Mouse (Mus musculus) adrenal gland, postnatal 0 days (tissue): ENCODE results near the gene Brf1. TPM values are rescaled to one million over a fixed set of nuclear protein-coding genes. Genes with fewer than 3 reads are reported as not detected.

Experiments used
- microRNA-seq: library from miRNA; unstranded; fragments of <30 nt; microRNA quantifications from one replicate; pipeline ENCODE4, GENCODE M21; 2016; ENCODE audit warnings: borderline replicate concordance; ENCODE audit not compliant: insufficient number of aligned reads
- polyA plus RNA-seq: library from polyadenylated mRNA; unstranded; fragments of >200 nt; fragmentation: Nextera tagmentation; extraction: Ambion mirVana; gene quantifications from 2 replicates; pipeline ENCODE4 v1.2.1, GENCODE M21; 2015

Gene Brf1
- polyA plus RNA-seq: 28.1 and 39.0 TPM in 2 replicates

DNA sequence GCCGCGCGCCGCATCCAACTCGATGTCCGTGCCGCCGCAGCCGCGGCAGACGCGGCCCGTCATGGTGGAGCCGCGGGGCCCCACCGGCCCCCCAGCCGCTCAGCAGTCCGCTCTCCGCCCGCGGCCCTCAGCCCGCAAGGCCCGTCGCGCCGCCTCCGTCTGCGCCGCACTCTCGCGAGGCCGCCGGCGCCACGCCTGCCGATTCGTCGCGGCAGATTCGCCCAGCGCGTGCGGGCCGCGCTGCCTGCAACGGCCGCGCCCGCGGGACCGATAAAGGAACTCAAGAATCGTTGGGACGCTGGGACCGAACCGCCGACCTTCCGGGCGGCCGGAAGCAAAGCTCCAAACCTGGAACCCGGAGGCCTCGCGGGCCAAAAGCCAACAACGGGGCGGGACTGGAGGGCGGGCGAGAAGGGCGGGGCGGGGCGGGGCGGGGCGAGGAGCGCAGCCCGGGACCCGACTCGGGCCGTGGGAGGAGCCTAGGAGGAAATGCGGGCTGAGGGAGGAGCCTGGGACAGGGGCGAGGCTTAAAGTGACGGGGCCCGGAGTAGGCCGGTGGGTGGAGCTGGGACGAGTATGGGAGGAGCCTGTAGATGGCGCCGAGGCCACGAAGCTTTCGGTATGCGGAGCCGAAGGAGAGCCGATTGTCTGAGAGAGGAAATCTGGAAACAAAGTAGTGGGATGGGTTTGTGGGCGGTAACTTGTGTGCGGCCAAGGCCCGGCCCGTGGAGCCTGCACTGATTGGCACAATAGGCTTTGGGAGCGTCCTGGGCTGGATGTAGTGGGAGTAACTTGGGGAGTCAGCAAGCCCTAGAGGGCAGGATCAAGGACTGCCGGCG, at the start of gene Brf1:
Gene Brf1, minus strand, starts transcription at position 411 of the 839 bp plus-strand sequence.

DNA sequence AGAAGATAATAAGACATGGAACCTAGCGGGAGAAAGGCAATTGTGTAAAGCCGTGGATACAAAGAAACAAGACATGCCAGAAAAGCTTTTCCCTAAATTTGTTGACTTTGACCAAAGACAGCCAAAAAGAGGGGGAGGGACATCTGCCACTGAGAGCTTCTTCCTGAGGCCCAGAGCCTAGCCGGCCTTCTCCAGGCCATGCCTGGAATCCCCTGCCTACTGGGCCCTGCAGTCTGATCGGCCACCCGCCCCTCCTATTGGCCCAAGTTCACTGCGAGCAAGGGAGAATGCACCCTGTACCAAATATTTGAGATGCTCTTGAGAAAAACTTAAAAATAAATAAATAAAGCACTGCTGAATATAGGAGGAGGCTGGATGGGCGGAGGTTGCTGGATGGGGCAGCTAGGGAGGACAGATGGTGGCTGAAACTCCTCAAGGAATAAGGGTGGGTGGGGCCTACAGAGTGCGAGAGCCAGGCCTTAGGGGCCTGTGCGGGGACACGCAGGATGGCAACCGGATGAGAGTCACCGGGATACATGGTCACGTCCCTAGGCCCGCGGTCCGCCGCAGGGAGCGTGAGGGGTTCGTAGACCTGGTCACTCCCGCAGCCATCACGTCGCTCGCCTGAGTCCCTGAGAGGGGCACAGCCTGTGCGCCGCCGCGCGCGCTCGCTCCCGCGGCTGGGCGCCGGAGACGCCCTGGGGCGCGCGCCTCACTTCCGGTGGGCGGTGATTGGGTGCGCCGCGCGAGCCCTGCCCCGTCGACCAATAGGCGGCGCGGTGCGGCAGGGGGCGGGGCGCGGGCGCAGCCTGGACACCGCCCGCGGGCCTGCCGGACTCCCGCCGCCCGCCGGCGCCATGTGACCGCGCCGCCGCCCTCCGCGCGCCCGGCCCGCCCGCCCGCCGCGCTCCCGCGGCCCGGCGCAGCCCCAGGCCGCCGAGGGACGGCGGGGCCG, 13.4 kb upstream of the Brf1 start, which contains the start of gene Pacs2:
Gene Pacs2, plus strand, starts transcription at position 905 of the 955 bp plus-strand sequence.

DNA sequence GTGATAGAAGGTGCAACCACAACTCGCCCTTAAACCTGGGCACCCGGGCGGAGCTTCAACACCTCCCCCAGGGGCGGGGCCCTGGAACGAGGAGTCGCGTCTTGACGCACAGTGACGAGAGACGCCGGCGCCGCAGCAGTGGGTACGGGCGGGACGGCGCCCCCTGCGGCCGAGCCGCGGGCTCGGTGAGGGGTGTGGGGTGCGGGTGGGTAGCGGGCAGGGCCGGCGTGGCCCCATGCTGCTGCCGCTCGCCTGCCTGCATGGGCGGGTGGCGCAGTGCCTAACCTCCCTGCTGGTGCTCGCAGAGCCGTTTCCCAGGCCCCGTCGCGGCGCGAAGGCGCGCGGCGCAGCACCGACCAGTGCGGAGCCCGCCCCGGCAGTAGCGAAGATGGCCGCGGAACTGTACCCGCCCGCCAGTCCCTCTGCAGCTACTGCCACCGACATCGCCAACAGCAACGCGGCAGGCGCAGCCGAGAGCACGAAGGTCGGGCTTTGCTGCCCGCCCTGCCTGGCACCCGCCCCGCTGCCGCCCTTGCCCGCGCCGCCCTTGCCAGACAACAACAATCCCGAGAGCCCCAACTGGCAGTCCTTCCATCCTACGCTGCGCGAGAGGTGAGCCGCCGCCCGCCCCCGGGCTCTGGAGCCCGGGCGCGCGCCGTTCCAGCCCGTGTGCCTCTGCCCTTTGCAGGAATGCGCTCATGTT, 24.0 kb downstream of the Brf1 start, which contains the start of gene Btbd6:
Gene Btbd6, plus strand, starts transcription at position 112 of the 703 bp plus-strand sequence.

DNA sequence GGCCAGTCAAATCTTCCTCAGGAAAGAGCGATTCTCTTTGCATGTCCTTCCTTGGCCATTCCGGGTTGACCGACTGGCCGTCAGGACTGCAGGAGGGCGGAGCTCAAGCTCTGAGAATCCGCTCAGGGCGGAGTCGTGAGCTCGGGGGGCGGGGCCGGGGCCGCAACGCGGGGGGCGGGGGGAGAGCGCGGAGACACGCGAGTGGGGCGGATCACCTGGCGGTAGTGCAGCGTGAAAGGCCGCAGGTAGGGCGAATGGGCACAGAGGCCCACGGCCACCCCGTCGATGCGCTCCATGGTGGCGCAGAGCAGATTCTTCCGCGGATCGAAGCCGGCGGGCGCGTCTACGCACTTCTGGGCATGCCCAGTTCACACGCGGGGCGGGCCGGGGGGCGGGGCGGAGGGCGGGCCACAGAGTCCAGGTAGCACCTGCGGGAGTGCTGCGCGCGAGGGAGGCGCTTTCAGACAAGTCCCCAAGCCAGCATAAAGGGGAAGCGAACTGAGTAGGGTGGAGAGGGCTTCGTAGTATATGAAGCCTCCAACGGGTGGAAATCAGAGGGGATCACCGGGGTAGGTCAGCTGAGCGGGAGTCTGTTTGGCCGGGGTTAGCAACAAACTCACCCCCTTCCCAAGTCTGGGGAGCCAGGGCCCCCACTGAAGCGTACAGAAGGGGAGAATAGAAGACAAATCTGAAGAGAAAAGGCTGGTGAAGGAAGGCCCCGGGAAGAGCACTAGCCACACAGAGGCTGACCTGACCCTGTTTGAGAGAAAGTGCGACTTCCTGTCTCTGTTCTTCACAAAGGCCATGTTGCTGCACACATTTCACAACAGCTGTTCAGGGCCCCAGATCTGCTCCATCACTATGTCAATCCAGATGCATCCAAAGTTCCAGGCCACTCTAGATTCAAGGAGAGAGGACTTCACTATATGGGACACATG, 58.5 kb downstream of the Brf1 start, which contains the start of gene Nudt14:
Gene Nudt14, minus strand, starts transcription at position 349 of the 938 bp plus-strand sequence.

GRCm38 (mm10) chr12:112929562-112930352, 70.7 kb downstream of the Brf1 start, which contains the start of gene Jag2:
Gene Jag2, minus strand, starts transcription at chr12:112929776.

Small RNA genes lying within 50 kb of the gene (microRNA-seq; reads per million reads assigned to microRNA genes)
- not detected for gene Mir6941

Other genes starting within 250 kb of the Brf1 start
- gene Pld4, start 240.0 kb downstream of the Brf1 start, polyA plus RNA-seq: 10.0 and 13.3 TPM in 2 replicates
- gene Ahnak2, start 198.0 kb downstream of the Brf1 start, polyA plus RNA-seq: 5.5 and 7.6 TPM in 2 replicates
- 9.2 and 11.0 TPM in 2 replicates for gene Clba1, start 191.8 kb downstream of the Brf1 start, polyA plus RNA-seq
- gene Cdca4, start 171.3 kb downstream of the Brf1 start, polyA plus RNA-seq: 25.7 and 31.1 TPM in 2 replicates
- gene Gpr132, start 132.5 kb downstream of the Brf1 start, polyA plus RNA-seq: 0.07 and 0.13 TPM in 2 replicates
- gene Jag2, start 70.9 kb downstream of the Brf1 start, polyA plus RNA-seq: 1.6 and 2.5 TPM in 2 replicates
- 121 and 138 TPM in 2 replicates for gene Nudt14, start 58.6 kb downstream of the Brf1 start, polyA plus RNA-seq
- 19.2 and 26.7 TPM in 2 replicates for gene Btbd6, start 24.2 kb downstream of the Brf1 start, polyA plus RNA-seq
- gene Pacs2, start 13.8 kb upstream of the Brf1 start, polyA plus RNA-seq: 10.8 and 12.3 TPM in 2 replicates
- not detected in 2 replicates for gene Tex22, start 73.8 kb upstream of the Brf1 start, polyA plus RNA-seq
- gene Mta1, start 97.6 kb upstream of the Brf1 start, polyA plus RNA-seq: 9.4 and 10.8 TPM in 2 replicates
- gene Crip2, start 139.5 kb upstream of the Brf1 start, polyA plus RNA-seq: 96.2 and 132 TPM in 2 replicates
- gene Crip1, start 145.6 kb upstream of the Brf1 start, polyA plus RNA-seq: 611 and 903 TPM in 2 replicates
- 5.8 and 6.5 TPM in 2 replicates for gene Tedc1, start 155.7 kb upstream of the Brf1 start, polyA plus RNA-seq
- gene Tmem121, start 185.2 kb upstream of the Brf1 start, polyA plus RNA-seq: 12.3 and 19.7 TPM in 2 replicates